ENCODE assay signal across 23 mouse cellular contexts in genomic region chr1:191278324-191278723, GRCm38 (mm10). TPM values are rescaled to one million over a fixed set of nuclear protein-coding genes. Genes with fewer than 3 reads are reported as not detected.
A peak's percentile ranks its signal among the peaks of the same experiment; 100 is the strongest.
DNase-seq lines count a peak whose midpoint lies in the region; ATAC-seq and TF ChIP-seq lines count a peak whose summit lies in the region.
"Had no signal": no experiment of that assay in that cellular context is flagged by ENCODE, and none has a peak within 500 bp of the region (broad histone marks: within the 10 kb centered on the region; RNA-seq: fewer than 3 reads in every experiment).

No protein-coding gene starts in this region.

- H3K4me3 ChIP-seq in lung, embryonic 14.5 days (ENCODE audit: low read depth, low read length), result no peak overlapping the region
- H3K4me3 ChIP-seq in bone marrow, adult 2 months (replicated peaks; ENCODE audit: control insufficient read depth, low read depth, low read length), result no peak overlapping the region
- H3K4me3 ChIP-seq in forebrain, embryonic 12.5 days (replicated peaks), result no peak overlapping the region
- H3K4me3 ChIP-seq: embryonic facial prominence, embryonic 12.5 days; forebrain, embryonic 15.5 days; hindbrain, embryonic 13.5 days; kidney, embryonic 15.5 days; left cerebral cortex, adult 2 months; limb, embryonic 13.5 days; liver, embryonic 13.5 days; midbrain, embryonic 15.5 days; neural tube, embryonic 12.5 days had no signal

- peaks cover 10% of the 10 kb centered on the region for H3K4me1 ChIP-seq in lung, embryonic 14.5 days (ENCODE audit: insufficient read depth)
- peaks cover 3% of the 10 kb centered on the region; the same call in 1 of the 2 replicates for H3K4me1 ChIP-seq in bone marrow, adult 2 months (ENCODE audit: control insufficient read depth, insufficient read depth, low read length)
- H3K4me1 ChIP-seq in forebrain, embryonic 12.5 days, result no peaks in the 10 kb centered on the region
- H3K4me1 ChIP-seq: embryonic facial prominence, embryonic 12.5 days; forebrain, embryonic 15.5 days; hindbrain, embryonic 13.5 days; limb, embryonic 13.5 days; midbrain, embryonic 15.5 days; neural tube, embryonic 12.5 days had no signal

- H3K9ac ChIP-seq in lung, embryonic 14.5 days, result no peak overlapping the region
- no peak overlapping the region for H3K9ac ChIP-seq in forebrain, embryonic 12.5 days
- H3K9ac ChIP-seq: embryonic facial prominence, embryonic 12.5 days; forebrain, embryonic 15.5 days; hindbrain, embryonic 13.5 days; kidney, embryonic 15.5 days; limb, embryonic 13.5 days; liver, embryonic 13.5 days; midbrain, embryonic 15.5 days; neural tube, embryonic 12.5 days had no signal

- H3K27me3 ChIP-seq in lung, embryonic 14.5 days (ENCODE audit: insufficient read depth, low read length), result no peaks in the 10 kb centered on the region
- H3K27me3 ChIP-seq in splenic B cell, adult 2 months (ENCODE audit: control insufficient read depth, insufficient read depth, low read length, poor library complexity, severe bottlenecking), result no peaks in the 10 kb centered on the region
- H3K27me3 ChIP-seq in forebrain, embryonic 12.5 days, result no peaks in the 10 kb centered on the region
- H3K27me3 ChIP-seq: embryonic facial prominence, embryonic 12.5 days; forebrain, embryonic 15.5 days; hindbrain, embryonic 13.5 days; kidney, embryonic 15.5 days; limb, embryonic 13.5 days; liver, embryonic 13.5 days; midbrain, embryonic 15.5 days; neural tube, embryonic 12.5 days had no signal

- DNase-seq in lung, embryonic 14.5 days, result no peak
- DNase-seq in lung, postnatal 10 days, result no peak
- peak; percentile 44 to 47 for DNase-seq in B cell, adult 2 months
- peak; percentile 61 for DNase-seq in splenic B cell, adult 2 months (ENCODE audit: low read depth, low spot score)
- DNase-seq in heart, adult 18-20 months, result no peak
- DNase-seq: cerebellum, adult 8-10 months; embryo, embryonic 11 days; kidney, adult 18-20 months; liver, embryonic 13.5 days; right cerebral cortex, adult 18-20 months; thymus, postnatal 14 days had no signal

- H3K9me3 ChIP-seq in lung, embryonic 14.5 days (ENCODE audit: low read depth, low read length), result no peaks in the 10 kb centered on the region
- H3K9me3 ChIP-seq in forebrain, embryonic 12.5 days, result no peaks in the 10 kb centered on the region
- H3K9me3 ChIP-seq: embryonic facial prominence, embryonic 12.5 days; forebrain, embryonic 15.5 days; hindbrain, embryonic 13.5 days; kidney, embryonic 15.5 days; limb, embryonic 13.5 days; liver, embryonic 13.5 days; midbrain, embryonic 15.5 days; neural tube, embryonic 12.5 days had no signal

- ATAC-seq in lung, embryonic 14.5 days (ENCODE audit: insufficient read depth), result no peak
- ATAC-seq in forebrain, embryonic 12.5 days (ENCODE audit: low FRiP score), result no peak
- ATAC-seq: activated CD4-positive, CD25-positive, alpha-beta regulatory T cell, adult 4 months; forebrain, embryonic 15.5 days; midbrain, embryonic 15.5 days had no signal

- peak overlapping the region; percentile 72 for H3K27ac ChIP-seq in lung, embryonic 14.5 days (ENCODE audit: low read depth)
- peak overlapping the region; percentile 50; the same call in 1 of the 2 replicates for H3K27ac ChIP-seq in bone marrow, adult 2 months (ENCODE audit: control insufficient read depth, insufficient read depth, low read depth, low read length, poor library complexity)
- no peak overlapping the region for H3K27ac ChIP-seq in forebrain, embryonic 12.5 days
- H3K27ac ChIP-seq: embryonic facial prominence, embryonic 12.5 days; forebrain, embryonic 15.5 days; hindbrain, embryonic 13.5 days; kidney, embryonic 15.5 days; left cerebral cortex, adult 2 months; limb, embryonic 13.5 days; liver, embryonic 13.5 days; midbrain, embryonic 15.5 days; neural tube, embryonic 12.5 days had no signal

- TF ChIP-seq CTCF in lung, embryonic 14.5 days (IDR thresholded peaks at IDR 0.05; ENCODE audit: low read depth), result no peak
- no peak for TF ChIP-seq CTCF in bone marrow, adult 2 months (IDR thresholded peaks at IDR 0.05; ENCODE audit: control insufficient read depth, insufficient read depth, low read length)

- WGBS in lung, embryonic 14.5 days, result 73% methylated on average over 4 of the region's 4 CpGs
- WGBS in bone marrow, adult 2 months, result 52% methylated on average over 4 of the region's 4 CpGs
- 80% methylated on average over 4 of the region's 4 CpGs for WGBS in forebrain, embryonic 12.5 days

- H3K36me3 ChIP-seq in lung, embryonic 14.5 days (ENCODE audit: insufficient read depth), result no peaks in the 10 kb centered on the region
- H3K36me3 ChIP-seq in splenic B cell, adult 2 months (ENCODE audit: control insufficient read depth, insufficient read depth, low read length, poor library complexity, severe bottlenecking), result no peaks in the 10 kb centered on the region
- H3K36me3 ChIP-seq in forebrain, embryonic 12.5 days (replicated peaks), result no peaks in the 10 kb centered on the region
- H3K36me3 ChIP-seq: embryonic facial prominence, embryonic 12.5 days; forebrain, embryonic 15.5 days; hindbrain, embryonic 13.5 days; kidney, embryonic 15.5 days; limb, embryonic 13.5 days; liver, embryonic 13.5 days; midbrain, embryonic 15.5 days; neural tube, embryonic 12.5 days had no signal

- TF ChIP-seq POLR2A in bone marrow, adult 2 months (IDR thresholded peaks at IDR 0.05; ENCODE audit: borderline replicate concordance, control insufficient read depth, low read depth, low read length), result no peak

- peak overlapping the region; percentile 12; the same call in 1 of the 2 replicates for H3K4me2 ChIP-seq in lung, embryonic 14.5 days
- no peak overlapping the region for H3K4me2 ChIP-seq in forebrain, embryonic 12.5 days
- H3K4me2 ChIP-seq: embryonic facial prominence, embryonic 12.5 days; forebrain, embryonic 15.5 days; heart, embryonic 11.5 days; hindbrain, embryonic 13.5 days; kidney, embryonic 15.5 days; limb, embryonic 13.5 days; liver, embryonic 13.5 days; midbrain, embryonic 15.5 days; neural tube, embryonic 12.5 days had no signal

RNA-seq across cellular contexts. Expression of gene Nenf, which starts 39.7 kb away (rescaled TPM):
- 116 and 117 TPM in 2 replicates for polyA plus RNA-seq in lung, embryonic 14.5 days (2014; fragmentation: Nextera tagmentation; extraction: Ambion mirVana)
- polyA plus RNA-seq in bone marrow, adult 2 months (2011; ENCODE audit: insufficient read depth, insufficient read length, low replicate concordance, missing spikeins), result 59.5 and 79.3 TPM in 2 replicates
- total RNA-seq in heart, adult 18-20 months (2021), result 100 to 1,000 TPM; 101 to 108 TPM
- polyA plus RNA-seq in forebrain, embryonic 12.5 days (2016; fragmentation: Nextera tagmentation; extraction: Ambion mirVana), result 50.9 and 61.3 TPM in 2 replicates

RNA-seq across cellular contexts. Expression of gene Tmem206, which starts 47.4 kb away (rescaled TPM):
- 22.7 TPM in 2 replicates for polyA plus RNA-seq in lung, embryonic 14.5 days (2014; fragmentation: Nextera tagmentation; extraction: Ambion mirVana)
- polyA plus RNA-seq in bone marrow, adult 2 months (2011; ENCODE audit: insufficient read depth, insufficient read length, low replicate concordance, missing spikeins), result 4.9 and 8.3 TPM in 2 replicates
- 1 to 10 TPM; 3.1 to 4.0 TPM for total RNA-seq in heart, adult 18-20 months (2021)
- polyA plus RNA-seq in forebrain, embryonic 12.5 days (2016; fragmentation: Nextera tagmentation; extraction: Ambion mirVana), result 36.8 and 39.3 TPM in 2 replicates

Comparison
In these comparisons a context has a peak if more than half of its experiments do, and no peak if none do; other contexts are left out.
1. DNase-seq: peak in B cell, adult 2 months (2 of 2) and splenic B cell, adult 2 months (single experiment); none in lung, embryonic 14.5 days (single experiment), lung, postnatal 10 days (single experiment) and heart, adult 18-20 months (0 of 2).